Comparison of ENCODE assay signal across 8 mouse cellular contexts in the genomic region with DNA sequence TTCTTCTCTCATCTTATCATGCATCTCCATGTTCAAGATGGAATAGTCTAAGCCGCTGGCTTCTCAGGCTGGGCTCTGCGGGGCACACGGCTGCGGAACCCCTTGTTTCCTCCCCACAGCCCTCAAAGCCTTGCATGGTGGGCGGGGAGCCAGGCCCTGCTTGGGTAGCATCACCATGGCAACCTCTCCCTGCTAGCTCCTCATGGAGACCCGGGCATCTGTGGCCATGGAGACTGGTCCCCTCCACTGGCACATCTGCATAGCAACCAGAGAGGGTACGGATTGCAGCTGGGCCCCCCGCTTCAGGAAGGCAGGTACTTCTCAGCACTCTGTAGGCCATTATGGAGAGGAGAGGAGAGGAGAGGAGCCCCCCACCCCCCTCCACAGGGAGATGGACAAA. TPM values are rescaled to one million over a fixed set of nuclear protein-coding genes. Genes with fewer than 3 reads are reported as not detected.
DNase-seq lines count a peak whose midpoint lies in the region; ATAC-seq and TF ChIP-seq lines count a peak whose summit lies in the region.

No protein-coding gene starts in this region.

- no peaks in the 10 kb centered on the region for H3K36me3 ChIP-seq in embryonic facial prominence, embryonic 14.5 days (ENCODE audit: control insufficient read depth, insufficient read depth, low read length)
- H3K36me3 ChIP-seq in neural tube, embryonic 15.5 days = no peaks in the 10 kb centered on the region

- H3K4me2 ChIP-seq in embryonic facial prominence, embryonic 14.5 days (ENCODE audit: low read depth, low read length) = no peak overlapping the region
- H3K4me2 ChIP-seq in neural tube, embryonic 15.5 days = peak overlapping the region; percentile 43

- ATAC-seq in embryonic facial prominence, embryonic 14.5 days (ENCODE audit: low read depth) = peak; percentile 26; the same call in 1 of the 2 replicates
- peak; percentile 81 for ATAC-seq in neural tube, embryonic 15.5 days (ENCODE audit: low FRiP score)
- no peak for ATAC-seq in megakaryocyte-erythroid progenitor cell, adult 5-6 weeks (replicated peaks; ENCODE audit: low FRiP score, low TSS enrichment, poor library complexity, severe bottlenecking)
- no peak for ATAC-seq in cerebellum, adult (ENCODE audit: insufficient number of reproducible peaks, low FRiP score, low TSS enrichment)

- no peak for TF ChIP-seq CTCF in layer of hippocampus, adult 2 months (conservative IDR thresholded peaks at IDR 0.05)

- peak; percentile 69 for DNase-seq in layer of hippocampus, adult 11-12 months (ENCODE audit: low spot score)
- DNase-seq in layer of hippocampus, adult 9-10 months (ENCODE audit: low spot score) = no peak
- DNase-seq in embryonic facial prominence, embryonic 14.5 days (ENCODE audit: low spot score) = peak; percentile 51
- DNase-seq in layer of hippocampus, adult 2 months (ENCODE audit: low spot score in 2 of 2) = peak; percentile 59 to 76
- no peak for DNase-seq in spleen, postnatal 14 days (ENCODE audit: low spot score in 2 of 2)

- peaks cover 27% of the 10 kb centered on the region for H3K4me1 ChIP-seq in embryonic facial prominence, embryonic 14.5 days (ENCODE audit: control insufficient read depth, insufficient read depth, low read length)
- H3K4me1 ChIP-seq in neural tube, embryonic 15.5 days = peaks cover 54% of the 10 kb centered on the region

- no peak overlapping the region for H3K9ac ChIP-seq in embryonic facial prominence, embryonic 14.5 days (ENCODE audit: low read depth, low read length)
- no peak overlapping the region for H3K9ac ChIP-seq in neural tube, embryonic 15.5 days (replicated peaks)

- no peaks in the 10 kb centered on the region for H3K27me3 ChIP-seq in embryonic facial prominence, embryonic 14.5 days (replicated peaks; ENCODE audit: control insufficient read depth, insufficient read depth, low read length)
- no peaks in the 10 kb centered on the region for H3K27me3 ChIP-seq in neural tube, embryonic 15.5 days (replicated peaks)

- H3K4me3 ChIP-seq in embryonic facial prominence, embryonic 14.5 days (ENCODE audit: low read depth, low read length) = no peak overlapping the region
- H3K4me3 ChIP-seq in layer of hippocampus, adult 2 months = peak overlapping the region; percentile 36
- H3K4me3 ChIP-seq in neural tube, embryonic 15.5 days (replicated peaks) = 0 out of 2 replicates have a peak overlapping the region, but pooled peaks have one; percentile 12

- no peak overlapping the region for H3K27ac ChIP-seq in embryonic facial prominence, embryonic 14.5 days (replicated peaks; ENCODE audit: low read depth, low read length)
- peak overlapping the region; percentile 68 for H3K27ac ChIP-seq in layer of hippocampus, adult 2 months
- H3K27ac ChIP-seq in neural tube, embryonic 15.5 days (replicated peaks) = peak overlapping the region; percentile 73

- 42% methylated on average over 8 of the region's 8 CpGs for WGBS in embryonic facial prominence, embryonic 14.5 days
- WGBS in neural tube, embryonic 15.5 days = 9% methylated on average over 8 of the region's 8 CpGs

- no peaks in the 10 kb centered on the region for H3K9me3 ChIP-seq in embryonic facial prominence, embryonic 14.5 days (ENCODE audit: control insufficient read depth, low read length)
- no peaks in the 10 kb centered on the region for H3K9me3 ChIP-seq in neural tube, embryonic 15.5 days (replicated peaks)

RNA-seq across cellular contexts. Expression of gene Tpra1, which starts 40.5 kb away (rescaled TPM):
- polyA plus RNA-seq in embryonic facial prominence, embryonic 14.5 days (2014; fragmentation: Nextera tagmentation; extraction: Ambion mirVana) = 44.9 and 52.1 TPM in 2 replicates
- total RNA-seq in layer of hippocampus, adult 2 months (2021) = 10 to 100 TPM; 48.6 to 51.1 TPM
- polyA plus RNA-seq in neural tube, embryonic 15.5 days (2015; fragmentation: Nextera tagmentation; extraction: Ambion mirVana) = 88.1 and 91.7 TPM in 2 replicates
- total RNA-seq in megakaryocyte-erythroid progenitor cell, adult 5-6 weeks (2014; fragmentation: Nextera tagmentation) = 31.4 and 39.7 TPM in 2 replicates
- 25.6 and 27.6 TPM in 2 replicates for total RNA-seq in megakaryocyte-erythroid progenitor cell, adult 5-6 weeks (2017)

RNA-seq across cellular contexts. Expression of gene Mcm2, which starts 44.0 kb away (rescaled TPM):
- polyA plus RNA-seq in embryonic facial prominence, embryonic 14.5 days (2014; fragmentation: Nextera tagmentation; extraction: Ambion mirVana) = 94.6 and 117 TPM in 2 replicates
- total RNA-seq in layer of hippocampus, adult 2 months (2021) = 1 to 10 TPM; 5.7 to 7.4 TPM
- polyA plus RNA-seq in neural tube, embryonic 15.5 days (2015; fragmentation: Nextera tagmentation; extraction: Ambion mirVana) = 20.5 and 52.5 TPM in 2 replicates
- total RNA-seq in megakaryocyte-erythroid progenitor cell, adult 5-6 weeks (2014; fragmentation: Nextera tagmentation) = 175 and 213 TPM in 2 replicates
- 181 and 236 TPM in 2 replicates for total RNA-seq in megakaryocyte-erythroid progenitor cell, adult 5-6 weeks (2017)

Comparison
In these comparisons a context has a peak if more than half of its experiments do, and no peak if none do; other contexts are left out.
1. DNase-seq: peak in layer of hippocampus, adult 11-12 months (single experiment), embryonic facial prominence, embryonic 14.5 days (single experiment) and layer of hippocampus, adult 2 months (2 of 2); none in layer of hippocampus, adult 9-10 months (single experiment) and spleen, postnatal 14 days (0 of 2).
2. ATAC-seq: peak in embryonic facial prominence, embryonic 14.5 days (single experiment) and neural tube, embryonic 15.5 days (single experiment); none in megakaryocyte-erythroid progenitor cell, adult 5-6 weeks (single experiment) and cerebellum, adult (single experiment).
3. RNA of gene Mcm2, which starts 44.0 kb away (total RNA-seq): 175 to 236 TPM in megakaryocyte-erythroid progenitor cell, adult 5-6 weeks; 5.7 to 7.4 TPM in layer of hippocampus, adult 2 months; every median in the first group is over 10 times any median in the second.